Mouse (Mus musculus): ENCODE measurements around the gene Fam81a. TPM values are rescaled to one million over a fixed set of nuclear protein-coding genes. Genes with fewer than 3 reads are reported as not detected.
A peak's percentile ranks its signal among the peaks of the same experiment; 100 is the strongest.

Fam81a gene
- total and polyA plus RNA-seq, 3 experiments, result 0.13 TPM; not detected in 2

DNA sequence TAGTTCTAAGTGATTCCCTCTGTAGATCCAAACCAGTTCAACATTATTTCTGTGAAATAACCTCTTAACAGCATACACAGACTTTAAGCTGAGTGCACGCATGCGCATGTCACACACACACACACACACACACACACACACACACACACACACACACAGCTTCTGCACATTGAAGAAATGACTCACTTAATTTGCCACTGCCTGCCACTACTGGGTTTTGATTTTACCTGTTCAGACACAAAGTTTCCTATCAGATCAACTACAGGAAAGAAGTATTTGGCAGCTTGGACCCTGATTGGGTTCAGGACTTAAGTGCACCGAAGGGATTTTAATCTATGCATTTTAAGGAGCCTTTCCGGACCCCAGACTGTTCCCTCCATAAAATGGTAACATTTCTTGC is 2.0 kb downstream of the Fam81a start:
- Histone ChIP-seq H3K36me3 (replicated peaks in 1 of 2; ENCODE audit: control insufficient read depth in 1 of 2, insufficient read depth in 1 of 2, low read length in 1 of 2) (no peaks in the 10 kb centered on the region), H3K27me3 (replicated peaks) (peaks cover 48% of the 10 kb centered on the region), H3K27ac (ENCODE audit: insufficient read depth, low read depth) (no peak overlapping the region), H3K9me3 (replicated peaks; ENCODE audit: low read length) (no peaks in the 10 kb centered on the region), H3K79me2 (replicated peaks; ENCODE audit: control insufficient read depth, extremely low read depth, insufficient read depth, poor library complexity, severe bottlenecking) (no peaks in the 10 kb centered on the region), H3K4me1 (ENCODE audit: control insufficient read depth in 1 of 2, insufficient read depth in 2 of 2) (peaks cover 10 to 15% of the 10 kb centered on the region in 2 experiments), H3K4me2 (ENCODE audit: insufficient read depth, low read depth, poor library complexity, severe bottlenecking) (no peak overlapping the region), H3K9ac (ENCODE audit: insufficient read depth, low read depth) (no peak overlapping the region), H3K4me3 (replicated peaks in 1 of 3; ENCODE audit: low read depth in 2 of 3, low read length in 2 of 3, poor library complexity in 1 of 3) (no peak overlapping the region)
- DNase-seq (ENCODE audit: extremely low read depth), result no peak
- dilution Hi-C loops (cut with MboI; ENCODE audit: extremely low pct_ligation_motif_present, extremely low pct_unique_long_range_greater_than_20kb, low sequenced_read_pairs), result no loop called here
- no peak for TF ChIP-seq ETS1 (conservative IDR thresholded peaks at IDR 0.05; ENCODE audit: low read depth, low read length)
- peak; percentile 51 for TF ChIP-seq NRF1 (IDR thresholded peaks at IDR 0.05; ENCODE audit: low read depth, low read length)
- in situ Hi-C loops (cut with MboI; ENCODE audit: low pct_ligation_motif_present, low pct_unique_long_range_greater_than_20kb, low sequenced_read_pairs), result no loop called here

DNA sequence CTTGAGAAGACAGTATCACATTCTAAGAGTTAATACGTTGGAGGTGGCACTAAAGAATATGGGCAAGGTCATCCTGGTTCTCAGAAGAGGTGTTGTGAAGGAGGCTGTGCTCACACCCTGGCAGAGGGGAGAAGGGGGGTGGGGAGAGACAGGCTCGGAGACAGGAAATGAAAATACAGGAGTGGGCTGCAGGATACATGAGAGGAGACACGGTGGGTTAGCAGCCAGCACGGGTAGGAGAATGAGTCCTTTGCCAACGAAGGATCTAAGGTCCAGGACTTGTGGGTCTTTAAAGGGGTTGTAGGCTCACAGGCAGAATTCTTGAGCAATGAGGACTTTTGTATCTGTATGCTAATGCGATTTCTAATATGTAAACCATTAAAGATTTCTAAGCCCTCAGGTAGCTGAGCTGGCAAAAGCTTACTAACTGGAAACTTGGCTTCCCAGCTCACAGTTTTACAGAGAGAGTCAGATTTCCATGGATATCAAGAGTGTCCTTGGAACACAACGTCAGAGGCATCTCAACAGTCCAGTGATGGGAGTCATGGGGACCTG is 3.0 kb downstream of the Fam81a start:
- H3K4me2 ChIP-seq (ENCODE audit: insufficient read depth, low read depth, poor library complexity, severe bottlenecking), result no peak overlapping the region
- in situ Hi-C loops (cut with MboI; ENCODE audit: low pct_ligation_motif_present, low pct_unique_long_range_greater_than_20kb, low sequenced_read_pairs) (no loop called here), dilution Hi-C loops (cut with MboI; ENCODE audit: extremely low pct_ligation_motif_present, extremely low pct_unique_long_range_greater_than_20kb, low sequenced_read_pairs) (no loop called here)
- TF ChIP-seq POLR2AphosphoS2 (IDR thresholded peaks at IDR 0.05; ENCODE audit: low read depth, low read length) (no peak), CHD2 (IDR thresholded peaks at IDR 0.05; ENCODE audit: low read length) (no peak), PAX5 (IDR thresholded peaks at IDR 0.05; ENCODE audit: low read length) (no peak), JUND (conservative IDR thresholded peaks at IDR 0.05; ENCODE audit: low read depth, low read length) (no peak), MAX (IDR thresholded peaks at IDR 0.05; ENCODE audit: low read length) (no peak), SIN3A (IDR thresholded peaks at IDR 0.05; ENCODE audit: low read length) (no peak), RCOR1 (conservative IDR thresholded peaks at IDR 0.05; ENCODE audit: low read depth, low read length) (no peak), MAFK (IDR thresholded peaks at IDR 0.05; ENCODE audit: insufficient replicate concordance, low read length) (no peak), BHLHE40 (IDR thresholded peaks at IDR 0.05; ENCODE audit: low read depth, low read length) (no peak), E2F4 (IDR thresholded peaks at IDR 0.05; ENCODE audit: insufficient replicate concordance, low read depth, low read length) (no peak), UBTF (IDR thresholded peaks at IDR 0.05; ENCODE audit: low read depth, low read length) (no peak), IRF4 (IDR thresholded peaks at IDR 0.05; ENCODE audit: low read depth, low read length) (no peak), ZC3H11A (IDR thresholded peaks at IDR 0.05; ENCODE audit: low read depth, low read length) (no peak), ZNF384 (IDR thresholded peaks at IDR 0.05; ENCODE audit: low read depth, low read length) (no peak), CTCF (conservative IDR thresholded peaks at IDR 0.05 in 1 of 2, IDR thresholded peaks at IDR 0.05 in 1 of 2; ENCODE audit: low read depth in 2 of 2, low read length in 2 of 2) (no peak), RAD21 (IDR thresholded peaks at IDR 0.05; ENCODE audit: low read depth, low read length) (no peak), USF1 (IDR thresholded peaks at IDR 0.05; ENCODE audit: low read depth, low read length) (no peak), MXI1 (IDR thresholded peaks at IDR 0.05; ENCODE audit: low read depth, low read length) (no peak), NELFE (IDR thresholded peaks at IDR 0.05; ENCODE audit: low read depth, low read length) (no peak), NRF1 (IDR thresholded peaks at IDR 0.05; ENCODE audit: low read depth, low read length) (no peak)
- no peaks in the 10 kb centered on the region for H3K79me2 ChIP-seq (replicated peaks; ENCODE audit: control insufficient read depth, extremely low read depth, insufficient read depth, poor library complexity, severe bottlenecking)
- no peaks in the 10 kb centered on the region for H3K9me3 ChIP-seq (replicated peaks; ENCODE audit: low read length)
- DNase-seq (ENCODE audit: extremely low read depth), result no peak
- peaks cover 10 to 15% of the 10 kb centered on the region in 2 experiments for H3K4me1 ChIP-seq (ENCODE audit: control insufficient read depth in 1 of 2, insufficient read depth in 2 of 2)
- H3K4me3 ChIP-seq (replicated peaks in 1 of 3; ENCODE audit: low read depth in 2 of 3, low read length in 2 of 3, poor library complexity in 1 of 3), result no peak overlapping the region
- H3K27ac ChIP-seq (ENCODE audit: insufficient read depth, low read depth), result no peak overlapping the region
- H3K36me3 ChIP-seq (replicated peaks in 1 of 2; ENCODE audit: control insufficient read depth in 1 of 2, insufficient read depth in 1 of 2, low read length in 1 of 2), result no peaks in the 10 kb centered on the region
- H3K9ac ChIP-seq (ENCODE audit: insufficient read depth, low read depth), result no peak overlapping the region
- H3K27me3 ChIP-seq (replicated peaks), result peaks cover 48% of the 10 kb centered on the region
